Mouse (Mus musculus) retina, postnatal 7 days (tissue): ENCODE measurements around the gene Btbd16.

ENCODE experiments used
- DNase-seq: peaks from one replicate; pipeline ENCODE4 v3.0.0-alpha.2; 2012; ENCODE audit warnings: low read depth, low spot score

Btbd16 gene

DNA sequence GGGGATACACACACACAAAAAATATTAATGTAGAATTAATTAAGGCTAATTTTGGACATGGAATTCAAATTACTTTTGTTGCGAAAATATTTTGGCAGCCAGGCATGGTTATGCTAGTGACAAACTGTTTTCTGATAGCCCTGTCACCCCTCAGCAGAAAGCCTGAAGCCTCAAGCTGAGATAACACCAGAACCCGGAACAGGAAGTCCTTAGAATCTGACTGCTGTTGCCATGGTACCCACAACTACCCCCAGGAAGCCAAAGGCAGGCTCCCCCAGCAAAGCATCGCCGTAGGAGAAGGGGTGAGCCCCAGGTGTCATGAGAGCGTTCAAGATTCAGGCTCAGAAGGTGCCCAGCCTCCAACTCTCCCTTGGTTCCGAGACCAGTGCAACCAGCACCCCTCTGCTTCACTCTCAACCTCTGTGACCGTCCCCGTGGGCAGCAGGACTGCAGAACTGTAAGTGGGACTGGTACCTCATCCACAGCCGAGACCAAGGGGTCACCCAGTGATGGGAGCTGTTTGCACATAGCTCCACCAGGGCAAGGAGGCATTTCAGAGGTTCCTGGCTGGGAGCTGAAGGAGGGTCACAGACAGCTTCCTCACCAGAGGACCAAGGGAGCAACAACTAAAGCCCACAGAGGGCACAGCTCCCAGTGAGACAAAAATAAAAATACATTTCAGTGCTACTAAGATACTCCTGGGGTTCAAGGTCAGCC, at the start of gene Btbd16:
TSS of gene Btbd16 (plus strand) at position 156 of the 717 bp plus-strand sequence.
- DNase-seq: no peak

DNA sequence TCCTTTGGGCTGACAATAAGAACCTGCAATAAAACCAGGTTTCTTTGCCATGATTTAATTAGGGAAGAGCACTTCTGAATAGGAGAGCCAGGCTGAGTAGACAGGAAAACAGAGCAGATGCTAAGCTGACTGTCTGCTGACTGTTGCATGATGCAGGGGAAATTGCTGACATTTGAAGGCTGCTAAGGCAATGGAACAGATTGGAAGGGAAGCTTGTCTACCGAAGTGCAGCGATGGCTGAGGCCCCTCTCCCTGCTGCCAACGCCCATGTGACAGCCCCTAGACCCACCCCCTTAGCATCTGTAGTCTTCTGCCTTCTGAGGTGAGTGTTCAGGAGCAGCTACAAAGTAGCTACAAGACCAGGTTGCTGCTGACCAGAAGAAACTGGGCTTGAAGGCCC, 47.7 kb upstream of the Btbd16 start:
- no peak for DNase-seq

DNA sequence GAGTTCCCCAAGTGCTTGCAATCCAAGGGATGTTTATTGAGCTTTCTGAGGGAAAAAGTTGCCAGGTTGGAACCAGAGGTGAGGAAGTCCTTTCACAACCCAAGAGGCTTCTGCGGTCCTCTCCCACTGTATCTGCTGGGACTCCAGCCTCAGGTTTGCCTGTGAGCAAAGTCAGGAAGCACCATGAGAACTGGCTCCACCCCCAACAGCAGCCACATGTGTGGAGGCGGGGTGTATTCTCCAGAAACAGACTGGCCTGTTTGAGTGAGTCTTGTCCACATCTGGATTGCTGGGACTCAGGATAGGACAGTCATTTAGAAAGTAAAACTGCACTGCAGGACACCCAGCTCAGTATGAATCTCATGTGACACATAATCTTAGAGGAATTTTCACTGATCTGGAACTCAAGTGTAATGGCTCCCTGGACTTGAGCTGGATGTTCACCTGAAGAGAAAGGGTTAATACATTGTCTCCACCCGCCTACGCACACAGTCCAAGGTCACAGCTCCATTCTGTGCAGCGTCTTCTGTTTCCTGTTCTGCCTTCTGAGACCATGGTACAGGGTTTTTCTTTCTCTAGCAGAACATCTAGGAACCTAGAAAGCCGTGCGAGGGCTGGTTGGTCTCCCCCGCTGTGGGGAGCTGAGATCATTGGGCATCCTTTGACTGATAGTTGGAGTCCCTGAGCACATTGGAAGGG, 47.0 kb upstream of the Btbd16 start:
- no peak for DNase-seq

DNA sequence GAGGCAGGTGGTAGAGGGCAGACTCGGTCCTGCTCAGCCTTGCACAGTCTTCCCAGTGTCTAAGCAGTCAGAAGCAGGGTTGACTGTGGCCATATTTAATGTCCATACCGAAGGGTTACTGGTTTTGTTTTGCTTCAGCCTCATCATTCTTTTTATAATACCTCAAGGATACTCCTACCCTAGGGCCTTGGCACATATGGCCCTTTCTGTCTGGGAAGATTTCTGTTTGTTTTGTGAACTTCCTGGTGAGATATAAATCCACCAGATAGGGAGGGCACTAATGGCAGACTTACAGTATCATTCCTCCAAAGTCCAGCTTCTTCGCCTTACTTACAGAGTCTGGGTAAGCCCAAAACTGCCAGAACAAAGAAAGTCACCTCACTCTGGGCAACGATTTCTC, 46.3 kb upstream of the Btbd16 start:
- DNase-seq: no peak

GRCm38 (mm10) chr7:130731792-130732191, 42.1 kb upstream of the Btbd16 start:
- no peak for DNase-seq

DNA sequence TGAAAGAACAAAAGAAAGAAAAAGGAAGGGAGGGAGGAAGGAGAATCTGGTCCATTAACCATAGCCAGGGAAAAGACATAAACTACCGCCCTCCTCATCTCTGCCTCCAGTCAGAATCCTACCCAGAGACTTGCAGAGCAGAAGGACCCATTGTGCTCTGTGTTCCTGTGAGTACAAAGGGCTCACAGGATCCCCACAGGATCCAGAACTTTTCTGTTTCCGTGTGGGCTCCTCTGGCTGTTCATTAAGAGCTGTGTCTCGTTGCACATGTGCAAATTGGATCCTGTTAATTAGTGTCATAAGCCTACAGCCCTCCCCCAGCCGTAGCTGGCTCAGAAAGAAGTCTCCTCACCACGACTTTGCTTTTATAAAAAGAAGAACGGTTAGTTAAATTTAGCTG, 41.0 kb upstream of the Btbd16 start:
- no peak for DNase-seq

DNA sequence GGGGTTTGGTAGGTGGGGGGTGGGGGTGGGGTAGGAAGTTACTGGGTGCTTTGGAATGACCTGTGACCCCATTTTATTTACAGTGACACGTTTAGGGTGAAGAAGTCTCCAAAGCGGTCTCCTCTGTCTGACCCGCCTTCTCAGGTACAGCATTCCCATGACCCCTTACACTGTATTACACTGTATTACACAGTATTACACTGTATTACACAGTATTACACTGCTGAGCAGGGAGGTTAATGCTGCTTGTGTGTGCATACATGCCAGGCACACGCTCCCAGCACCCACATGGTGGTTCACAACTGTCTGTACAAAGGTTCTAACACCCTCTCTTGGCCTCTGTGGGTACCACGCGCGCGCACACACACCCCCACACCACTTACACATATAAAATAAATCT, 40.4 kb upstream of the Btbd16 start:
- DNase-seq: no peak

- no peak for DNase-seq
Measured at GRCm38 (mm10) chr7:130734195-130734787, 39.6 kb upstream of the Btbd16 start.

DNA sequence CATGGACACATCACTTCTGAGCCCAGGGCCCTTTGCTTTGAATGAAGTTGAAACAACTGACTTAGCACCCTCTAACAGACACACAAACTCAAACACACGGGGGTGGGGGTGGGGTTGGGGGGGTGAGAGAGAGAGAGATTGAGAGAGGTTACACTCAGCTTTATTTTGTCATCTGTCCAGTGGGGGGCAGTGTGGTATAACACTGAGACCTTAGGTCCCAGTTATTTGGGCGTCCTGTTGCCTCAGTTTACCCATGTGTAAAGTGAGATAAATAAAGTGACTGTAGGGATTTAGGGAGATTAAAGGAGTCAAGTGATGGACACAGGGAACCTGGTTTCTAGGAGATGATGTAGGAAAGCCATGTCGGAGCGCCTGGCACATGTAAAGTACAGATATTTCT, 32.8 kb upstream of the Btbd16 start:
- no peak for DNase-seq

DNA sequence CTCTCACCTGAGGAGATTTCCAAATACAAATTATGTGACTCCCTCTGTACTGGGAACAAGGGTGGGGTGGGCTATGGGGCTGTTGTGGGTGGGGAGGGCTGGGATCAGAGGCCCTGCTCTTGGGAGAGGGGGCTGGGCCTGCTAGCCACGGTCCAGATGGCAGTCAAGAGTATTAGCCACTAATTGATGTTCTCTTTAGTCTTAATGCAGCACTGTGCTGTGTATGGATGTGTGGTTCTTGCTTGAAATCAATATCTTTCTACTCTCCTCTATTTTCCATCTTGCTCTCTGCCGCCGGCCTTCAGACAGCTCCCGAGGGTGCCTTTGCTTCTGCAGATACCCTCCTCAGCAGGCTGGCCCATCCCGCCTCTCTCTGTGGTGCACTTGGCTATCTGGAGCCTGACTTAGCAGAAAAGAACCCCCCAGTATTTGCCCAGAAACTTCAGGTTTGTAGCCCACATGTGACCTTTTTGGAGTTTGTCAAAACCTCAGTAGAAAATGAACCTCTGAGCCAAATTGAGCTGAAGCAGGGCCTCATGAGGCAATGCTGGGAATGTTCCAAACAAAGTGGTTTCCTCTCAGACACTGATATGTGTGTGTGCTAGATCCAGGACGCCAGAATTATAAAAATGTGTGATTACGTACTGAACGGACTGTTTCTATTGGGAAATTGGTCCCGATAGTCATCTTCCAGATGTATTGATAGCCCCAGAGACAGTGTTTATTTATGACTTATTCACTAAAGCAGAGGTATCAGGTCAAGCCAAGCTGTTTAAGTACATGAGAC, 30.4 kb upstream of the Btbd16 start:
- DNase-seq: no peak

- no peak for DNase-seq
Measured at GRCm38 (mm10) chr7:130749165-130749564, 24.7 kb upstream of the Btbd16 start.

GRCm38 (mm10) chr7:130750752-130751490, 22.9 kb upstream of the Btbd16 start:
- no peak for DNase-seq

- no peak for DNase-seq
Measured at GRCm38 (mm10) chr7:130751678-130752077, 22.2 kb upstream of the Btbd16 start.

- DNase-seq: peak; percentile 41
Measured at GRCm38 (mm10) chr7:130754790-130755189, 19.1 kb upstream of the Btbd16 start.

GRCm38 (mm10) chr7:130756343-130756835, 17.5 kb upstream of the Btbd16 start:
- DNase-seq: no peak

DNA sequence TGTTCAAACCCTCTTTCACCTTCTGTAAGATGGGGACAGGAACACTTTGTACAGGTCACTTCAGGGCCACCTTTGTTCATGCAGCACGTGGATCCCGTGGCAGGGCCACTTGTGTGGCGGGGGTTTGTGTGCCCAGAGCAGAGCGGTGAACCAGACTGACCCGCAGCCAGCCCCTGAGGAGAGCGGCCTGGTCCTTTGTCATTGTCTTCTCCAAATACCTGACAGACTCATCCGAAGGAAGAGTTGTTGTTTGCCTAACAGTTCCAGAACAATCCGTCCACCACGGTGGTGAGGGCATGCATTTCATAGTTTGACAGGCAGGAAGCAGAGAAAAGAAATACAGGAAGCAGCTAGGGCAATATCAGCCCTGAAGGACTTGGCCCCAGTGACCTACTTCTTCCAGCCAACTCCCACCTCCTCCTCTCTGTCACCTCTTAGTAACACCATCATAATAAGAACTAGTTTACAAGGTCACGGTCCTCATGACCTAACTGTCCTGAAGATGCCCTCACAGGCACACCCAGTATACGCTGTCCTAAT, 16.5 kb upstream of the Btbd16 start:
- DNase-seq: no peak

DNA sequence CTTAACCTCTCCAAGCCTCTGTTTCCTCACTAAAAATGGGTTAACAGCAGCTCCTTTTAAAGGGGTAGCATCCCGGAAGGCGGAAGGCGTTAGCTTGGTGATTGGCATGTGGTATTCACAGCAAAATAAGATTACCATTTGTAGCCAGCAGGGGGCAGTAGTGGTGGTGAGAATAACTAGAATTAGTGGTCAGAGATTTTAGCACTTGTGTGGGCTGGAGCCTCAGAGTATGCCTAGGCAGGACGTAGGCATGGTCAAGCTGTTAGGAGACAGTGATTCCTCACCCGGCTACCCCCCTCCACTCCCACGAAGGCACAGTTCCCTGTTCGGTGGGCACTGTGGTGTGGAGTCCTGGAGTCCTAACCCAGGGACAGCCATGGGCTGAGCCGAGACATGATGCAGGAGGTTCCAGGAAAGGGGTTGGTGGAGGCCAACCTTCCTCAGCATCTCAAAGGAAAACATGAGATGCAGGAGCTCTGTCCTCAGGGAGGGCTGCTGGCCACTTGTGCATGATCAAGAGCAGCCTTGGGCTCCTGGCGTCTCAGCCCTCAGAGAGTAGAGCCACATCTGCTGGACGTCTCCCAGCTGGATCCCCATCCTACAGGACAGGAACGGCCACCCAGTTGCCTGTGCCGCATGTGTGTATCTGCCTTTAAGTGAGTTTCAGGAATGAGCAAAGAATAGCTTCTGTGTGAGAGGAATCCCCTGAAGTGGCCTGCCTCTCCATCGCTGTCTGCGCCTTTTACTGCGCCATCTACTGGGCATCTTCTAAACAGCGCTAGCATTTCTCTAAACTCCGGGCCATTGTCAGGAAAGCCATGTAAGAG, 11.6 kb upstream of the Btbd16 start:
- DNase-seq: peak; percentile 66

DNA sequence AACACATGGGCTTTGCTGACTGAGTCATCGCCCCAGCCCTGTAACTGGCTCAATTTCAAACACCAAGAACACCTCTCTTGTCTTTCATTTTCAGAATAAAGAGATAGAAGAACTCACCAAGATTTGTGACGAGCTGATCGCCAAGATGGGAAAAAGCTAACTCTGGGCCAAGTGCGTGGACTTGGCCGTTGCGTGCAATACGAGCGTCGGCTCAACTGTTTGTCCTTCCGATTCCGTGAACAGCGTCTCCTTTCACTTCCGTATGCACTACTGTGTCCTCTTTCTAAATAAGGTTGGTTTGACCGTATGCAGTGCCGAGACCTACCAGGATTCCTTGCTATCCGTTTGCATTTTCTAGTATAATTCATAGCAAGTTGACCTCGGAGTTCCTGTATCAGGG, 9.7 kb upstream of the Btbd16 start:
- no peak for DNase-seq

- no peak for DNase-seq
Measured at GRCm38 (mm10) chr7:130766411-130767170, 7.3 kb upstream of the Btbd16 start.
